Mouse (Mus musculus) adrenal gland, postnatal 25 days (tissue): Measurements from ENCODE around the gene Peg10. TPM values are rescaled to one million over a fixed set of nuclear protein-coding genes. Genes with fewer than 3 reads are reported as not detected.
"Not testable (repeated sequence)": the region's sequence is repeated elsewhere in the genome, so short reads cannot be mapped to it uniquely, and the experiment has no call there.

ENCODE experiments used
- DNase-seq: peaks from one replicate; pipeline ENCODE4 v3.0.0; 2021; ENCODE audit warnings: mixed read lengths
- total RNA-seq: library from RNA; stranded (reverse); gene quantifications from 2 replicates; pipeline ENCODE4 v1.2.3, GENCODE M21; 2021

The Peg10 gene
- total RNA-seq, 1 experiment from 2014 or later = 386 TPM

DNA sequence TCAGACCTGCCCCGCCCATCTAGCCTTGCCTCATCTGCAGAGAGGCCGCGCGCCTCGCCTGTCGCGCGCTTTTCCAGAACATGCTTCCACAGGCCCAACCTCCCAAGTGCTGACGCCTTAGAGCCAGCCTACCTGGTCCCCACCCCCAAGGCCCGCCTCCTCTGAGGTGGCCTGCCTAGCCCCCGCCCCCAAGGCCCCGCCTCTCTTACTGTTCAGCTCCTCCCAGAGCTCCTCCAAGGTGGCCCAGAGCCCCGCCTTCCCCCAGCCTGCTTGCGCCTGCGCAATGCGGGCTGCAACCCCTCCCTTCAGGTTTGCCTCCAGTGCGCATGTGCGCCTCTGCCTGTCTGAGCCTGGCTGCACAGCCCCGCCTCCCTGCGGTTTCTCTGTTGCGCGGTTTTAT is 2.0 kb downstream of the Peg10 start:
- peak; percentile 95 for DNase-seq

DNA sequence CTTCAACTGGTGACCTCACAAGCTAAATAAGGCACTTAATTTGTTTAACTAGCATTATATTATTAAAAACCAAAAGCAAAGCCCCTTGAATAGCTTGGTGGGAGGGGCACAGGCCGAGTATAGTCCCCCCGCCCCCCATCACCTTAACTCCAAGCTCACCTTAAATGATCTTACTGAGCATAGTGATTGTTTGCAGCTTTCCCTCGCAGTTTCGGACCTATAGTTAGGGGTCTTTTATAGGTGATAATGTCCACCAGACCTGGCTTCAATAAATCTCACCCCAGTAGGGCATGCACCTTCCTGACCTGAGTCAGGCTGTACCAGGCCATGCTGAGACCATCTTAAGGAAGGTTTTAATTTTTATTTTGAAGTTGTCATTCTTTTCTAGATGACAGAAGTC is 4.2 kb downstream of the Peg10 start:
- no peak for DNase-seq

DNA sequence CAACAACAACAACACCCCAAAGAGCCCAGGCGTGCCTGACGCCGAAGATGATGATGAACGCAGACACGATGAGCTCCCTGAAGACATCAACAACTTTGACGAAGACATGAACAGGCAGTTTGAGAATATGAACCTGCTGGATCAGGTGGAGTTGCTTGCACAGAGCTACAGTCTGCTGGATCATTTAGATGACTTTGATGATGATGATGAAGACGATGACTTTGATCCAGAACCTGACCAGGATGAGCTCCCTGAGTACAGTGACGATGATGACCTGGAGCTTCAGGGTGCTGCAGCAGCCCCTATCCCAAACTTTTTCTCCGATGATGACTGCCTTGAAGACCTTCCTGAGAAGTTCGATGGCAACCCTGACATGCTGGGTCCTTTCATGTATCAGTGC is 7.2 kb downstream of the Peg10 start:
- no peak for DNase-seq

DNA sequence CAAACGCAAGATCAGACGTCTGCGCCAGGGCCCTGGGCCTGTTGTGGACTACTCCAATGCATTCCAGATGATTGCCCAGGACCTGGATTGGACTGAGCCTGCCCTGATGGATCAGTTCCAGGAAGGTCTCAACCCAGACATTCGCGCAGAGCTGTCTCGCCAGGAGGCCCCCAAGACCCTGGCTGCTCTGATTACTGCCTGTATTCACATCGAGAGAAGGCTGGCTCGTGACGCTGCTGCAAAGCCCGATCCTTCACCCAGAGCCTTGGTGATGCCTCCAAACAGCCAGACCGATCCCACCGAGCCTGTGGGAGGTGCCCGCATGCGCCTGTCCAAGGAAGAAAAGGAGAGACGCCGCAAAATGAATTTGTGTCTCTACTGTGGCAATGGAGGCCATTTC is 7.8 kb downstream of the Peg10 start:
- DNase-seq = peak; percentile 12

DNA sequence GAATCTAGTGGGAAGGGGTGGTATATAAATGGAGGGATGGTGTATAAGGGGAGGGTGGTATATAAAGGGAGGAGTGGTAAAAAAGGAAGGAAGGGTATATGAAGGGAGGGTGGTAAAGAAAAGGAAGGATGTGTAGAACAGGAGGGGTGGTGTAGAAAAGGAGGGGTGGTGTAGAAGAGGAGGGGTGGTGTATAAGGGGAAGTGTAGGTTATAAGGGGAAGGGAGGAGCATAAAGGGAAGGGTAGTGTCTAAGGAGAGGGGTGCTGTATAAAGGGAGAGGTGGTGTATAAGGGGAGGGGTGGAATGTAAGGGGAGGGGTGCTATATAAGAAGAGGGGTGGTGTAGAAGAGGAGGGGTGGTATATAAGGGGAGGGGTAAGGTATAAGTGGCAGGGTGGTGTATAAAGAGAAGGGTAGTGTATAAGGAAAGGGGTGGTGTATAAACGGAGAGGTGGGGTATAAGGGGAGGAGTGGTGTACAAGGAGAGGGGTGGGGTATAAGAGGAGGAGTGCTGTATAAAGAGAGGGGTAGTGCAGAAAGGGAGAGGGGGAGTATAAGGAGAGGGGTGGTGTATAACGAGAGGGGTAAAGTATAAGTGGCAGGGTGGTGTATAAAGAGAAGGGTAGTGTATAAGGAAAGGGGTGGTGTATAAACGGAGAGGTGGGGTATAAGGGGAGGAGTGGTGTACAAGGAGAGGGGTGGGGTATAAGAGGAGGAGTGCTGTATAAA is 14.5 kb downstream of the Peg10 start:
- DNase-seq = not testable (repeated sequence)

DNA sequence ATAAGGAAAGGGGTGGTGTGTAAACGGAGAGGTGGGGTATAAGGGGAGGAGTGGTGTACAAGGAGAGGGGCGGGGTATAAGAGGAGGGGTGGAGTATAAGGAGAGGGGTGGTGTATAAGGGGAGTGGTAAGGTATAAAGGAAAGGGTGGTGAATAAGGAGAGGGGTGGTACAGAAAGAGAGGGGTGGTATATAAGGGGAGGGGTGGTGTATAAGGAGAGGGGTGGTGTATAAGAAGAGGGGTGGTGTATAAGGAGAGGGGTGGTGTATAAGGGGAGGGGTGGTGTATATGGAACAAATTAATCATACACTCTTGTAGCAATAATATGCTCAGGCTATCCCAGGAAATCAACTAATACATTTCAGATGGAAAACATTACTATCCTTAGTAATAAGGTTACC is 15.1 kb downstream of the Peg10 start:
- DNase-seq = no peak

DNA sequence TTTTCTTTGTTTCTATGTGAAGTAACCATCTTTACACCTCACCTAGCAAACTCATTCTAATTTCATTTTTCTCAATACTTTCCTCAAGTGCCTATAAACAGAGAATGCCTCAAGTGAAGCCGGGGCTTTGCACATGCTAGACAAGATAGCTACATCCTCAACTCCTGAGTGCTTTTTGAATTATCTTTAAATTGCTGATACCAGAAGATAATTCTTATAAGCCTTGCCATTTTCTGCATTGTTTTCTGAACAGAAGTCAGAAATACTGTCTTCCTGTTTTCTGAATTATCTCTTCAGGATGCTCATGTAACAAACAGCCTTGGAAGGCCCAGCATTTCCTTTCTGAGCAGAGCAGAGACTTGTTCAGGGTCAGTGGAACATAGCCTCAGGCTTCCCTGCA is 49.2 kb downstream of the Peg10 start:
- DNase-seq = no peak

DNA sequence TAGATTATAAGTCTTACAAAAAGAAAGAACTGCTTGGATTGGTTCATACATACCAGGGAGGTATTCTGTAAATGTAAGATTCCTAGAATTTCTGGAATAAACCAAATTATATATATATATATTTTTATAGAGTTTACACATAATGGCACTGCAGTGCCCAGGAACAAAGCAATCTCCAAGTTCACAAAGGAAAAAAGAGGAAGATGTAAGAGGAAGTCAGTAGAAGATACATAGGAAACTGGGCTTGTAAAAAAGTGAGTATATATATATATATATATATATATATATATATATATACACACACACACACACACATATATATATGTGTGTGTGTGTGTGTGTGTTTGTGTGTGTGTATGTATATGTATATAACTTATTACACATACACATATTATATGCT is 50.2 kb downstream of the Peg10 start:
- not testable (repeated sequence) for DNase-seq

DNA sequence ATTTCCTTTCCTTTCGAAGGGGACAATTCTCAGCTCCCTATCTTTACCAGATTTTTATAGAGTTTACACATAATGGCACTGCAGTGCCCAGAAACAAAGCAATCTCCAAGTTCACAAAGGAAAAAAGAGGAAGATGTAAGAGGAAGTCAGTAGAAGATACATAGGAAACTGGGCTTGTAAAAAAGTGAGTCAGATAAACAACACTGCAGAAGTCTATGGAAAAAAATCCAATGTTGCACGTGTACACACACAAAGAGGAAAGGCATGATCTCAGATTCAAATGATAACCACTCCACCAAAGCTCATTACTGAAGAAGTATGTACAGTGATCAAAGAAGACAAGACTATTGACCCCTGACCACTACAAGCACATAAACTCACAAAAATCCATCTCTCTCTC is 51.3 kb downstream of the Peg10 start:
- no peak for DNase-seq

DNA sequence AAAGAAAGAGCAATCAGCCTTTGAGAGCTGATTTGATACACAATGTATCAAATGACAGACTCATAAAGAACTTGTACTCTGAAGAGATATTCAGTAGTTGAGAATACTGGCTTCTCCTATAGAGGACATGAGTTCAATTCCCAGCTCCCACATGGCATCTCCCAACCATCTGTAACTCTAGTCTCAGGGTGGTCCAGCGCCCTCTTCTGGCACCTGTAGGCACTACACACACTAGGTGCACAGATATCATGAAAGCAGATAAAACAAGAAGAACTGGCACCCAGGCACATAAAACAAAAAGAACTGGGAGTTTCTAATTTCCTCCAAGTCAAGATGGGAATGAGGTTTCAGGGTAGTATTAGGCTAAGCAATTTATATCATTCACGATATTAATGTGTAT is 52.3 kb downstream of the Peg10 start:
- no peak for DNase-seq

DNA sequence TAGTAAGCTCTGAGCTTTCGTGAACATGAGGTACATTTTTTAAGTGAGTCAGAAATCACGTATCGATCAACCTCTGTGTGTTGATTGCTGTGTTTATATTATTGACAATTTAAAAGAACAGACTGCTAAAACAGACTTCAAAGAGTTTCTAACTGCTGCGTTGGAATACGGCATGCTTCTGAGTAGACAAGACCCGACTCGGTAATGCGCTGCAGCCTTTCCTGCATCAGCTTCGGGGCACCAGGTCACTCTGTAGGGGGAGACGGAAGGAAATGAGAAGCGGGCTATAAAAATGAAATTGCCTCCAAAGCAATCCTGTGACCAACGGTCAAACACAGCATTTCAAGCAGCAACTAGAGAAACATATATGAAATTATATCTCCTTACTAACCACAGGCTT is 59.9 kb downstream of the Peg10 start:
- DNase-seq = no peak

Other genes starting within 250 kb of the Peg10 start
- 92.1 and 93.5 TPM in 2 replicates for gene Col1a2, start 242.5 kb upstream of the Peg10 start, total RNA-seq
- 39.9 and 41.9 TPM in 2 replicates for gene Casd1, start 146.5 kb upstream of the Peg10 start, total RNA-seq
- gene Sgce, start 99 bp upstream of the Peg10 start, total RNA-seq = 59.7 and 65.7 TPM in 2 replicates
- 51.8 and 61.2 TPM in 2 replicates for gene Ppp1r9a, start 155.6 kb downstream of the Peg10 start, total RNA-seq